Mouse (Mus musculus) MEL (cell line): Measurements from ENCODE around the gene Fam166b. TPM values are rescaled to one million over a fixed set of nuclear protein-coding genes. Genes with fewer than 3 reads are reported as not detected.

Experiments
- DNase-seq: peaks from one replicate; pipeline ENCODE4 v3.0.0; 2011; ENCODE audit warnings: low read depth, low spot score
- H3K27ac ChIP-seq: 2 replicates; pipeline ENCODE4 v1.5.1; 2012; ENCODE audit warnings: low read depth, mild to moderate bottlenecking, control low read depth, low read length, moderate library complexity; ENCODE audit not compliant: control insufficient read depth
- H3K27me3 ChIP-seq, 2 experiments: fragments of 150-350 bp in 1 of 2; sonication (generic) in 1 of 2; 2 replicates each; pipeline ENCODE4 v1.6.1; 2012; ENCODE audit warnings: low read length in 2 of 2, mild to moderate bottlenecking in 2 of 2, improper control_type of control experiment in 1 of 2, moderate library complexity in 1 of 2; ENCODE audit not compliant: insufficient read depth in 2 of 2, control insufficient read depth in 1 of 2
- H3K36me3 ChIP-seq, 2 experiments: 2 replicates each; pipeline ENCODE4 v1.6.1; 2012 to 2014; ENCODE audit warnings: low read length in 2 of 2, improper control_type of control experiment in 1 of 2, inconsistent platforms in 1 of 2, mild to moderate bottlenecking in 1 of 2; ENCODE audit not compliant: insufficient read depth in 2 of 2, control insufficient read depth in 1 of 2
- H3K4me1 ChIP-seq, 2 experiments: fragments of 150-350 bp in 1 of 2; sonication (generic) in 1 of 2; 2 replicates each; pipeline ENCODE4 v1.6.1; 2012; ENCODE audit warnings: low read length in 2 of 2, improper control_type of control experiment in 1 of 2, mild to moderate bottlenecking in 1 of 2; ENCODE audit not compliant: insufficient read depth in 2 of 2, control insufficient read depth in 1 of 2
- H3K4me3 ChIP-seq, 2 experiments: fragments of 150-350 bp in 1 of 2; sonication (generic) in 1 of 2; 2 replicates each; pipeline ENCODE4 v1.5.1; 2012; ENCODE audit warnings: low read depth in 2 of 2, low read length in 2 of 2, mild to moderate bottlenecking in 2 of 2, moderate library complexity in 2 of 2, control low read depth in 1 of 2, improper control_type of control experiment in 1 of 2; ENCODE audit not compliant: control insufficient read depth in 1 of 2, insufficient read depth in 1 of 2
- H3K79me2 ChIP-seq: 2 replicates; pipeline ENCODE4 v1.6.1; 2012; ENCODE audit warnings: mild to moderate bottlenecking, low read length, moderate library complexity; ENCODE audit not compliant: control insufficient read depth, poor library complexity, insufficient read depth
- H3K9ac ChIP-seq: 2 replicates; pipeline ENCODE4 v1.6.1; 2012; ENCODE audit warnings: low read depth, mild to moderate bottlenecking, control low read depth, low read length, moderate library complexity; ENCODE audit not compliant: control insufficient read depth, poor library complexity, severe bottlenecking
- H3K9me3 ChIP-seq: fragments of 150-350 bp; sonication (generic); replicated peaks from 2 replicates; pipeline ENCODE4 v1.6.1; 2012; ENCODE audit warnings: mild to moderate bottlenecking, low read length, improper control_type of control experiment, moderate library complexity; ENCODE audit not compliant: insufficient read depth
- BHLHE40 ChIP-seq: IDR thresholded peaks from 2 replicates; pipeline ENCODE4 v1.6.1; 2012; ENCODE audit warnings: low read depth, mild to moderate bottlenecking, inconsistent platforms, low read length, improper control_type of control experiment, borderline replicate concordance
- CHD1 ChIP-seq: IDR thresholded peaks from 2 replicates; pipeline ENCODE4 v1.6.1; 2012; ENCODE audit warnings: low read depth, mild to moderate bottlenecking, inconsistent platforms, low read length, improper control_type of control experiment
- CHD2 ChIP-seq: IDR thresholded peaks from 2 replicates; pipeline ENCODE4 v1.6.1; 2011; ENCODE audit warnings: low read length, improper control_type of control experiment
- CTCF ChIP-seq, 3 experiments: IDR thresholded peaks in 2 of 3; conservative IDR thresholded peaks in 1 of 3; 2 replicates each; pipeline ENCODE4 v1.5.1; 2011 to 2012; ENCODE audit warnings: low read length in 3 of 3, low read depth in 2 of 3, mild to moderate bottlenecking in 2 of 3, improper control_type of control experiment in 1 of 3, inconsistent platforms in 1 of 3, mixed read lengths in 1 of 3, moderate library complexity in 1 of 3; ENCODE audit not compliant: control insufficient read depth in 1 of 3, insufficient read depth in 1 of 3, poor library complexity in 1 of 3, severe bottlenecking in 1 of 3
- E2F4 ChIP-seq: IDR thresholded peaks from 2 replicates; pipeline ENCODE4 v1.6.1; 2011; ENCODE audit warnings: low read depth, low read length, improper control_type of control experiment, borderline replicate concordance
- ELF1 ChIP-seq: IDR thresholded peaks from 2 replicates; pipeline ENCODE4 v1.6.1; 2014; ENCODE audit warnings: low read depth, mild to moderate bottlenecking, inconsistent platforms, low read length, improper control_type of control experiment, moderate library complexity
- EP300 ChIP-seq, 2 experiments: IDR thresholded peaks; 2 replicates each; pipeline ENCODE4 v1.6.1; 2011; ENCODE audit warnings: improper control_type of control experiment in 2 of 2, low read length in 2 of 2, low read depth in 1 of 2, mild to moderate bottlenecking in 1 of 2
- GABPA ChIP-seq: IDR thresholded peaks from 2 replicates; pipeline ENCODE4 v1.6.1; 2012; ENCODE audit warnings: low read depth, mild to moderate bottlenecking, inconsistent platforms, low read length, improper control_type of control experiment, moderate library complexity
- GATA1 ChIP-seq: IDR thresholded peaks from 2 replicates; pipeline ENCODE4 v1.6.1; 2011; ENCODE audit warnings: low read depth, low read length, improper control_type of control experiment
- HCFC1 ChIP-seq: IDR thresholded peaks from 2 replicates; pipeline ENCODE4 v1.6.1; 2012; ENCODE audit warnings: low read depth, mild to moderate bottlenecking, inconsistent platforms, low read length, improper control_type of control experiment, moderate library complexity
- JUND ChIP-seq: IDR thresholded peaks from 2 replicates; pipeline ENCODE4 v1.6.1; 2011; ENCODE audit warnings: low read depth, mild to moderate bottlenecking, improper control_type of control experiment, low read length
- KAT2A ChIP-seq: conservative IDR thresholded peaks from 2 replicates; pipeline ENCODE4 v1.6.1; 2012; ENCODE audit warnings: low read depth, low read length, improper control_type of control experiment, inconsistent platforms
- MAFK ChIP-seq: IDR thresholded peaks from 2 replicates; pipeline ENCODE4 v1.6.1; 2011; ENCODE audit warnings: low read depth, mild to moderate bottlenecking, low read length, improper control_type of control experiment, borderline replicate concordance
- MAX ChIP-seq: IDR thresholded peaks from 2 replicates; pipeline ENCODE4 v1.6.1; 2011; ENCODE audit warnings: low read length, improper control_type of control experiment
- MAZ ChIP-seq: IDR thresholded peaks from 2 replicates; pipeline ENCODE4 v1.6.1; 2012; ENCODE audit warnings: low read depth, mild to moderate bottlenecking, inconsistent platforms, low read length, improper control_type of control experiment
- MEF2A ChIP-seq: IDR thresholded peaks from 2 replicates; pipeline ENCODE4 v1.6.1; 2014; ENCODE audit warnings: low read depth, mild to moderate bottlenecking, inconsistent platforms, low read length, improper control_type of control experiment; ENCODE audit not compliant: poor library complexity, insufficient replicate concordance, severe bottlenecking; ENCODE audit errors: extremely low read depth
- MXI1 ChIP-seq: IDR thresholded peaks from 2 replicates; pipeline ENCODE4 v1.6.1; 2011; ENCODE audit warnings: mild to moderate bottlenecking, low read depth, low read length, improper control_type of control experiment
- MYB ChIP-seq: IDR thresholded peaks from 2 replicates; pipeline ENCODE4 v1.6.1; 2011; ENCODE audit warnings: mild to moderate bottlenecking, low read depth, low read length, improper control_type of control experiment
- MYC ChIP-seq: IDR thresholded peaks from 2 replicates; pipeline ENCODE4 v1.6.1; 2011; ENCODE audit warnings: low read depth, mild to moderate bottlenecking, low read length, improper control_type of control experiment, moderate library complexity
- NELFE ChIP-seq: IDR thresholded peaks from 2 replicates; pipeline ENCODE4 v1.6.1; 2011; ENCODE audit warnings: low read depth, low read length, improper control_type of control experiment
- NRF1 ChIP-seq: IDR thresholded peaks from 2 replicates; pipeline ENCODE4 v1.6.1; 2014; ENCODE audit warnings: low read depth, mild to moderate bottlenecking, inconsistent platforms, low read length, improper control_type of control experiment, moderate library complexity; ENCODE audit not compliant: poor library complexity, insufficient read depth, severe bottlenecking
- POLR2A ChIP-seq, 2 experiments: IDR thresholded peaks; 2 replicates each; pipeline ENCODE4 v1.6.1; 2011 to 2012; ENCODE audit warnings: low read length in 2 of 2, mild to moderate bottlenecking in 2 of 2, control low read depth in 1 of 2, improper control_type of control experiment in 1 of 2, low read depth in 1 of 2, moderate library complexity in 1 of 2; ENCODE audit not compliant: control insufficient read depth in 1 of 2, insufficient read depth in 1 of 2, poor library complexity in 1 of 2
- POLR2AphosphoS2 ChIP-seq: IDR thresholded peaks from 2 replicates; pipeline ENCODE4 v1.6.1; 2011; ENCODE audit warnings: low read length, improper control_type of control experiment
- POLR2AphosphoS5 ChIP-seq: IDR thresholded peaks from 2 replicates; pipeline ENCODE4 v1.6.1; 2012; ENCODE audit warnings: low read depth, borderline replicate concordance, mild to moderate bottlenecking, inconsistent platforms, low read length, moderate library complexity, mixed read lengths
- RAD21 ChIP-seq: IDR thresholded peaks from 2 replicates; pipeline ENCODE4 v1.6.1; 2011; ENCODE audit warnings: mild to moderate bottlenecking, low read depth, low read length, improper control_type of control experiment
- RCOR1 ChIP-seq: IDR thresholded peaks from 2 replicates; pipeline ENCODE4 v1.6.1; 2012; ENCODE audit warnings: low read depth, mild to moderate bottlenecking, inconsistent platforms, low read length, improper control_type of control experiment
- SIN3A ChIP-seq: IDR thresholded peaks from 2 replicates; pipeline ENCODE4 v1.6.1; 2012; ENCODE audit warnings: low read length, improper control_type of control experiment, inconsistent platforms
- SMC3 ChIP-seq: IDR thresholded peaks from 2 replicates; pipeline ENCODE4 v1.6.1; 2011; ENCODE audit warnings: low read depth, low read length, improper control_type of control experiment
- TAL1 ChIP-seq: IDR thresholded peaks from 2 replicates; pipeline ENCODE4 v1.6.1; 2012; ENCODE audit warnings: mild to moderate bottlenecking, inconsistent platforms, low read length, moderate library complexity, mixed read lengths
- TBP ChIP-seq: IDR thresholded peaks from 2 replicates; pipeline ENCODE4 v1.8.0; 2011; ENCODE audit warnings: low read depth, low read length, improper control_type of control experiment
- TCF12 ChIP-seq: IDR thresholded peaks from 2 replicates; pipeline ENCODE4 v1.6.1; 2014; ENCODE audit warnings: low read depth, mild to moderate bottlenecking, inconsistent platforms, low read length, improper control_type of control experiment, moderate library complexity
- UBTF ChIP-seq: IDR thresholded peaks from 2 replicates; pipeline ENCODE4 v1.6.1; 2012; ENCODE audit warnings: low read depth, mild to moderate bottlenecking, inconsistent platforms, low read length, improper control_type of control experiment, moderate library complexity, borderline replicate concordance; ENCODE audit not compliant: insufficient read depth
- USF1 ChIP-seq: IDR thresholded peaks from 2 replicates; pipeline ENCODE4 v1.6.1; 2014; ENCODE audit warnings: low read depth, mild to moderate bottlenecking, inconsistent platforms, low read length, improper control_type of control experiment, moderate library complexity
- USF2 ChIP-seq, 2 experiments: IDR thresholded peaks; 2 replicates each; pipeline ENCODE4 v1.6.1; 2011 to 2012; ENCODE audit warnings: improper control_type of control experiment in 2 of 2, low read length in 2 of 2, borderline replicate concordance in 1 of 2, inconsistent platforms in 1 of 2, low read depth in 1 of 2, mild to moderate bottlenecking in 1 of 2; ENCODE audit not compliant: insufficient read depth in 1 of 2
- ZC3H11A ChIP-seq: IDR thresholded peaks from 2 replicates; pipeline ENCODE4 v1.6.1; 2012; ENCODE audit warnings: low read depth, mild to moderate bottlenecking, inconsistent platforms, low read length, improper control_type of control experiment
- ZKSCAN1 ChIP-seq: IDR thresholded peaks from 2 replicates; pipeline ENCODE4 v1.6.1; 2012; ENCODE audit warnings: low read depth, mild to moderate bottlenecking, inconsistent platforms, low read length, improper control_type of control experiment, moderate library complexity
- ZMIZ1 ChIP-seq: IDR thresholded peaks from 2 replicates; pipeline ENCODE4 v1.6.1; 2012; ENCODE audit warnings: low read depth, mild to moderate bottlenecking, inconsistent platforms, low read length, improper control_type of control experiment, moderate library complexity
- ZNF384 ChIP-seq: IDR thresholded peaks from 2 replicates; pipeline ENCODE4 v1.6.1; 2012; ENCODE audit warnings: low read depth, mild to moderate bottlenecking, inconsistent platforms, low read length, improper control_type of control experiment
- polyA plus RNA-seq, 2 experiments: library from polyadenylated mRNA; stranded (reverse) in 1 of 2; unstranded in 1 of 2; fragments of >175 nt in 1 of 2; fragments of >200 nt in 1 of 2; gene quantifications; 2 replicates each; pipeline versions ENCODE4 v1.2.1 to v1.2.4; 2012; ENCODE audit warnings: low replicate concordance in 2 of 2, low read depth in 1 of 2; ENCODE audit not compliant: insufficient read length in 2 of 2, insufficient read depth in 1 of 2, missing spikeins in 1 of 2
- total RNA-seq: library from RNA; depleted of rRNA; stranded (reverse); fragments of 300-350 nt; gene quantifications from 2 replicates; pipeline ENCODE4 v1.2.3, GENCODE M21; 2012

Fam166b gene
- total and polyA plus RNA-seq, 3 experiments: not detected

DNA sequence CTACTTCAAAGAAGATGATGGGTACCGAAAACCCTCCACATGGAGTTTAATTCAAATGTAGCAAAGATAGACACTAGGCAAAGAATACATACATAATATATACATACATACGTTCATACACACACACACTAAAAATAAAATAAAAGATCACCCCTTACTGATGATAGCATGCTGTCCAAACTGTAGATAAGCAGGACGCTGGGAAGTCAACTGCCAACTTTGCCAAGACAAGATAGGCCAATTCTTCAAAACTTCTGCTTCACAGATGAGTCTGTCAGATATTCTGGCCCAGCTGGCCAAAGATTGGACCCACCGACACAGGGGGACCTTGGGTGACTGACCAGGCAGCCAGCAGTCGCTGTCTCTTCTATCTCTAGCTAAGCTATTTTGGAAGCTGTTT is 34.2 kb upstream of the Fam166b start:
- Histone ChIP-seq H3K9me3 (no peaks in the 10 kb centered on the region), H3K27me3 (no peaks in the 10 kb centered on the region), H3K9ac (no peak overlapping the region), H3K36me3 (peaks cover 0 to 5% of the 10 kb centered on the region in 2 experiments; a peak in 2 of 4 replicates), H3K79me2 (no peaks in the 10 kb centered on the region), H3K4me3 (no peak overlapping the region), H3K4me1 (peaks cover 6 to 10% of the 10 kb centered on the region in 2 experiments; a peak in 3 of 4 replicates), H3K27ac (peak overlapping the region; percentile 9; the same call in 1 of the 2 replicates)
- DNase-seq: peak; percentile 10
- TF ChIP-seq CTCF (IDR thresholded peaks at IDR 0.05 in 2 of 3, conservative IDR thresholded peaks at IDR 0.05 in 1 of 3; ENCODE audit: control insufficient read depth in 1 of 3, insufficient read depth in 1 of 3, low read depth in 2 of 3, low read length in 3 of 3, poor library complexity in 1 of 3, severe bottlenecking in 1 of 3) (no peak), USF1 (no peak), TCF12 (peak; percentile 85), NELFE (no peak), MEF2A (no peak), NRF1 (no peak), MYB (peak; percentile 65), MAZ (no peak), ZMIZ1 (no peak), BHLHE40 (no peak), USF2 (IDR thresholded peaks at IDR 0.05; ENCODE audit: borderline replicate concordance in 1 of 2, insufficient read depth in 1 of 2, low read depth in 1 of 2, low read length in 2 of 2) (no peak), ELF1 (no peak), ZNF384 (no peak), TAL1 (no peak), POLR2A (IDR thresholded peaks at IDR 0.05; ENCODE audit: control insufficient read depth in 1 of 2, insufficient read depth in 1 of 2, low read depth in 1 of 2, low read length in 2 of 2, poor library complexity in 1 of 2) (no peak), HCFC1 (no peak), TBP (no peak), CHD1 (no peak), POLR2AphosphoS2 (no peak), ZKSCAN1 (no peak), MAX (no peak), E2F4 (no peak), MXI1 (no peak), ZC3H11A (no peak), JUND (no peak), MYC (no peak), POLR2AphosphoS5 (no peak), CHD2 (no peak), SIN3A (no peak), GATA1 (peak; percentile 58), RCOR1 (no peak), KAT2A (no peak), MAFK (no peak), UBTF (no peak), SMC3 (no peak), EP300 (IDR thresholded peaks at IDR 0.05; ENCODE audit: low read depth in 1 of 2, low read length in 2 of 2) (peak; percentile 61 to 69), GABPA (no peak), RAD21 (no peak)
